ENCODE assay signal across 17 mouse cellular contexts in the genomic region with DNA sequence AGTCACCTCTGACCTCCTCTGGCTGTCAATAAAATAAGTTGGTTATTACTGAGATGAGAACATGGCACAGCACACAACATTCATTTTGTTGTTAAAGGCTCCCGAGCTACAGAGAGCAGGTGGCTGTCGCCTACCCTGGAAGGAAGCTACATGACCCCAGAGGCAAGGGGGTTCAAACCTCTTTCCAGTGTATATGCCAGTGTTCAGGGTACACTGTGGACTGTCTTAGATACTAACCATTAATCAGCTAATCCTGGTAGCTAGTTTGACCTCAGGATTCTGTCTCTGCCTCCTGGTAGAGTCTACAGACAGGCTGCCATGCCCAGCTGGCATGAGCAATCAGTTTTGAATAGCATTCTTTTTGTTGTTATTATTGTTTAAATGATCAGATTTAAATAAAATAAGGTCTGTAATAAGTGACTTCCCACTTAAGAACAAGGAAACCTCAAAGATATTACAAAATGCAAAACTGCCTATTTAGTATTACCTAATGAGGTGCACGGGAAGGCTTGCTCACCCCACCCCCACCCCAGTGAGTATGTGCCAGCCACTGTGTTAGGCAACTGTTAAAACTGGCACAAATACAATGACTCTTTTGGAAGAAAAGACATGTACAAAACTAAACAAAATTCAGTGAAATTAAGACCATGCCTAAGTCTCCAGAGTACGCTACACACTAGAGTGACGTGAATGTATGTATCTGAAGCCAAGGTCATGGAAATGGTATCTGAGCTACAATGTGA.
A peak's percentile ranks its signal among the peaks of the same experiment; 100 is the strongest.
DNase-seq lines count a peak whose midpoint lies in the region; ATAC-seq and TF ChIP-seq lines count a peak whose summit lies in the region.
"Had no signal": no experiment of that assay in that cellular context is flagged by ENCODE, and none has a peak within 500 bp of the region (broad histone marks: within the 10 kb centered on the region; RNA-seq: fewer than 3 reads in every experiment).

No protein-coding gene starts in this region.

- TF ChIP-seq CTCF in liver, adult 2 months (IDR thresholded peaks at IDR 0.05; ENCODE audit: low read depth, low read length): no peak

- peaks cover 2% of the 10 kb centered on the region; the same call in 1 of the 2 replicates for H3K9me3 ChIP-seq in kidney, embryonic 16.5 days (ENCODE audit: low read length)
- H3K9me3 ChIP-seq: embryonic facial prominence, embryonic 15.5 days; lung, embryonic 15.5 days had no signal

- H3K79me2 ChIP-seq in liver, adult 2 months (ENCODE audit: control insufficient read depth, insufficient read depth, low read length): no peaks in the 10 kb centered on the region

- H3K4me2 ChIP-seq in kidney, embryonic 16.5 days (replicated peaks; ENCODE audit: low read depth, low read length): no peak overlapping the region
- H3K4me2 ChIP-seq: embryonic facial prominence, embryonic 15.5 days; lung, embryonic 15.5 days had no signal

- TF ChIP-seq POLR2A in liver, adult 2 months (IDR thresholded peaks at IDR 0.05; ENCODE audit: extremely low read depth, insufficient read depth, low read length): no peak

- 0 out of 2 replicates have a peak, but pooled peaks have one; percentile 10 for ATAC-seq in cerebellum, adult (ENCODE audit: insufficient number of reproducible peaks, low FRiP score, low TSS enrichment)
- ATAC-seq in common myeloid progenitor, adult 5-6 weeks (replicated peaks; ENCODE audit: low read depth, poor library complexity, severe bottlenecking): 0 out of 2 replicates have a peak, but pooled peaks have one; percentile 47
- peak; percentile 78 for ATAC-seq in megakaryocyte, adult 5-6 weeks (ENCODE audit: poor library complexity, severe bottlenecking)
- no peak for ATAC-seq in kidney, embryonic 16.5 days (ENCODE audit: low FRiP score, low TSS enrichment)
- ATAC-seq: intestine, embryonic 16.5 days had no signal

- no peak for DNase-seq in cerebellum, adult 9-10 months
- peak; percentile 74 for DNase-seq in liver, adult 2 months (ENCODE audit: extremely low read depth, low read depth, low spot score)
- DNase-seq in liver: no peak
- no peak for DNase-seq in spleen, postnatal 10 days (ENCODE audit: low spot score in 2 of 2)
- DNase-seq: adrenal gland, adult 2 months; heart, adult 18-20 months; heart, postnatal 14 days; kidney, postnatal 36 days; right cerebral cortex, postnatal 25 days; thymus, adult 2 months had no signal

- WGBS in liver, adult 2 months: 49% methylated on average over 5 of the region's 5 CpGs
- 93% methylated on average over 5 of the region's 5 CpGs for WGBS in kidney, embryonic 16.5 days

- H3K4me3 ChIP-seq in liver, adult 2 months (ENCODE audit: insufficient read depth, low read depth, low read length): no peak overlapping the region
- no peak overlapping the region for H3K4me3 ChIP-seq in kidney, embryonic 16.5 days (ENCODE audit: low read length)
- H3K4me3 ChIP-seq: embryonic facial prominence, embryonic 15.5 days; lung, embryonic 15.5 days had no signal

- no peaks in the 10 kb centered on the region; the same call in 1 of the 2 replicates for H3K36me3 ChIP-seq in liver, adult 2 months (ENCODE audit: control insufficient read depth, insufficient read depth, low read length)
- no peaks in the 10 kb centered on the region for H3K36me3 ChIP-seq in kidney, embryonic 16.5 days (ENCODE audit: insufficient read depth, low read length)
- H3K36me3 ChIP-seq: embryonic facial prominence, embryonic 15.5 days; lung, embryonic 15.5 days had no signal

- H3K27ac ChIP-seq in liver, adult 2 months (replicated peaks; ENCODE audit: insufficient read depth, low read depth, low read length): no peak overlapping the region
- H3K27ac ChIP-seq in kidney, embryonic 16.5 days (ENCODE audit: low read length): no peak overlapping the region
- H3K27ac ChIP-seq: embryonic facial prominence, embryonic 15.5 days; lung, embryonic 15.5 days had no signal

- peaks cover 11% of the 10 kb centered on the region for H3K4me1 ChIP-seq in liver, adult 2 months (ENCODE audit: control insufficient read depth, insufficient read depth, low read length)
- H3K4me1 ChIP-seq in kidney, embryonic 16.5 days (ENCODE audit: insufficient read depth, low read length): peaks cover 3% of the 10 kb centered on the region; the same call in 1 of the 2 replicates
- H3K4me1 ChIP-seq: embryonic facial prominence, embryonic 15.5 days; lung, embryonic 15.5 days had no signal

- no peaks in the 10 kb centered on the region for H3K27me3 ChIP-seq in liver, adult 2 months (ENCODE audit: control insufficient read depth, insufficient read depth, low read length)
- no peaks in the 10 kb centered on the region for H3K27me3 ChIP-seq in kidney, embryonic 16.5 days (ENCODE audit: insufficient read depth, low read length)
- H3K27me3 ChIP-seq: embryonic facial prominence, embryonic 15.5 days; lung, embryonic 15.5 days had no signal

- H3K9ac ChIP-seq in liver, adult 2 months (ENCODE audit: low read depth, low read length): no peak overlapping the region
- H3K9ac ChIP-seq in kidney, embryonic 16.5 days (replicated peaks; ENCODE audit: low read length): no peak overlapping the region
- H3K9ac ChIP-seq: embryonic facial prominence, embryonic 15.5 days; lung, embryonic 15.5 days had no signal
